Mouse (Mus musculus) midbrain, postnatal 0 days (tissue): ENCODE results near the gene Mien1. TPM values are rescaled to one million over a fixed set of nuclear protein-coding genes. Genes with fewer than 3 reads are reported as not detected.

Source experiments
- ATAC-seq: fragments of 200-750 bp; cut with Nextera tagmentation; 2 replicates; pipeline ENCODE4 v1.8.0; 2017; ENCODE audit warnings: moderate number of reproducible peaks, mild to moderate bottlenecking, moderate TSS enrichment, moderate library complexity; ENCODE audit not compliant: low FRiP score
- DNase-seq: peaks from one replicate; pipeline ENCODE4 v3.0.0-alpha.2; 2015; ENCODE audit warnings: low spot score
- H3K27ac ChIP-seq: fragments of 300-500 bp; sonication (generic); 2 replicates; pipeline ENCODE4 v1.5.1; 2014; ENCODE audit warnings: low read depth, mild to moderate bottlenecking, low read length, mixed read lengths
- H3K27me3 ChIP-seq: fragments of 300-500 bp; sonication (generic); 2 replicates; pipeline ENCODE4 v1.6.1; 2014; ENCODE audit warnings: low read length, control low read depth, mixed read lengths; ENCODE audit not compliant: insufficient read depth
- H3K36me3 ChIP-seq: fragments of 300-500 bp; sonication (generic); 2 replicates; pipeline ENCODE4 v1.6.1; 2014; ENCODE audit warnings: low read length, control low read depth, mixed read lengths; ENCODE audit not compliant: insufficient read depth
- H3K4me1 ChIP-seq: fragments of 300-500 bp; sonication (generic); 2 replicates; pipeline ENCODE4 v1.6.1; 2014; ENCODE audit warnings: mild to moderate bottlenecking, control low read depth, antibody characterized with exemption, low read length, mixed read lengths; ENCODE audit not compliant: insufficient read depth
- H3K4me2 ChIP-seq: fragments of 300-500 bp; sonication (generic); 2 replicates; pipeline ENCODE4 v1.6.1; 2014; ENCODE audit warnings: low read depth, mild to moderate bottlenecking, low read length, mixed read lengths; ENCODE audit not compliant: poor library complexity, severe bottlenecking
- H3K4me3 ChIP-seq: fragments of 300-500 bp; sonication (generic); 2 replicates; pipeline ENCODE4 v1.5.1; 2014; ENCODE audit warnings: low read depth, mild to moderate bottlenecking, low read length, moderate library complexity
- H3K9ac ChIP-seq: fragments of 300-500 bp; sonication (generic); replicated peaks from 2 replicates; pipeline ENCODE4 v1.6.1; 2014; ENCODE audit warnings: mild to moderate bottlenecking, low read length, moderate library complexity, mixed read lengths; ENCODE audit not compliant: poor library complexity, severe bottlenecking
- H3K9me3 ChIP-seq: fragments of 300-500 bp; sonication (generic); 2 replicates; pipeline ENCODE4 v1.6.1; 2016; ENCODE audit warnings: low read length, control low read depth
- CTCF ChIP-seq: IDR thresholded peaks from 2 replicates; pipeline ENCODE4 v1.5.1; 2016; ENCODE audit warnings: antibody characterized with exemption, mild to moderate bottlenecking
- WGBS: fragments of 180-500 bp; shearing (Covaris S2); extraction: QIAGEN DNeasy Blood & Tissue Kit; methylation state at CpG from one replicate; pipeline ENCODE4 v1.1.7; 2014; 5-methylcytosine and 5-hydroxymethylcytosine counted together
- polyA plus RNA-seq: library from polyadenylated mRNA; unstranded; fragments of >200 nt; fragmentation: Nextera tagmentation; extraction: Ambion mirVana; gene quantifications from 2 replicates; pipeline ENCODE4 v1.2.1, GENCODE M21; 2015
- total RNA-seq: library from RNA; depleted of rRNA; stranded (reverse); fragments of >200 nt; gene quantifications from 2 replicates; pipeline ENCODE4 v1.2.3, GENCODE M21; 2014

Gene Mien1
- total and polyA plus RNA-seq, 2 experiments from 2014 or later = 68.3 to 243 TPM

GRCm38 (mm10) chr11:98479026-98479939 is 40.5 kb upstream of the Mien1 start:
- no peak overlapping the region for H3K9ac ChIP-seq
- no peak overlapping the region for H3K27ac ChIP-seq
- no peaks in the 10 kb centered on the region for H3K9me3 ChIP-seq
- H3K27me3 ChIP-seq = no peaks in the 10 kb centered on the region
- H3K4me1 ChIP-seq = no peaks in the 10 kb centered on the region
- no peak overlapping the region for H3K4me2 ChIP-seq
- DNase-seq (no peak), ATAC-seq (no peak)
- no peak overlapping the region for H3K4me3 ChIP-seq
- TF ChIP-seq CTCF = no peak
- no peaks in the 10 kb centered on the region for H3K36me3 ChIP-seq
- 77% methylated on average over 13 of the region's 13 CpGs for WGBS

GRCm38 (mm10) chr11:98477011-98477701 is 38.4 kb upstream of the Mien1 start:
- Histone ChIP-seq H3K36me3 (no peaks in the 10 kb centered on the region), H3K4me3 (no peak overlapping the region), H3K4me2 (no peak overlapping the region), H3K27ac (no peak overlapping the region), H3K9me3 (no peaks in the 10 kb centered on the region), H3K9ac (no peak overlapping the region), H3K4me1 (no peaks in the 10 kb centered on the region), H3K27me3 (no peaks in the 10 kb centered on the region)
- no peak for TF ChIP-seq CTCF
- no peak for ATAC-seq
- DNase-seq = no peak
- WGBS = 73% methylated on average over 14 of the region's 14 CpGs

DNA sequence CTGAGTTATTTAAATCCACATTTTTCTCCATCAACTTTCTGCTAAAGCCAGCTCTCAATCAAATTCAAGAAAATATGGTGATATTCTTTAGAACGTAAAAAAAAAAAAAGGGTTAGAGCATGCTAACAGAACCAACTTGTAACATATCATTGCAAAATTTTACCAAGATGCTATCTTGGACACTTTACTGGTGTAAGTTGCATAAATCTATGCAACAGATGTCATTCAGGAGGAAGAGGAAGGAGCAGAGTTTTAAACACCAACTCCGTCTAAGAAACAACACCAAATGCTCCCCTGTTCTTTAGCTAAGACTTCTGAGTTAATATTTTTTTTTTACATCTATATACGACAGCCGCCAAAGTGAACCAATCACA is 37.6 kb upstream of the Mien1 start:
- TF ChIP-seq CTCF = no peak
- no peak overlapping the region for H3K9ac ChIP-seq
- H3K27ac ChIP-seq = no peak overlapping the region
- no peak overlapping the region for H3K4me3 ChIP-seq
- 85% methylated on average over 4 of the region's 4 CpGs for WGBS
- no peak for DNase-seq
- H3K4me1 ChIP-seq = no peaks in the 10 kb centered on the region
- no peak overlapping the region for H3K4me2 ChIP-seq
- ATAC-seq = no peak
- H3K36me3 ChIP-seq = no peaks in the 10 kb centered on the region
- no peaks in the 10 kb centered on the region for H3K27me3 ChIP-seq
- no peaks in the 10 kb centered on the region for H3K9me3 ChIP-seq

- Histone ChIP-seq H3K9ac (no peak overlapping the region), H3K4me3 (no peak overlapping the region), H3K4me1 (no peaks in the 10 kb centered on the region), H3K27ac (no peak overlapping the region), H3K27me3 (no peaks in the 10 kb centered on the region), H3K9me3 (no peaks in the 10 kb centered on the region), H3K4me2 (no peak overlapping the region), H3K36me3 (no peaks in the 10 kb centered on the region)
- ATAC-seq = no peak
- TF ChIP-seq CTCF = no peak
- WGBS = 90% methylated on average over 9 of the region's 9 CpGs
- no peak for DNase-seq
These were observed 37.0 kb upstream of the Mien1 start for GRCm38 (mm10) chr11:98475630-98476433.

DNA sequence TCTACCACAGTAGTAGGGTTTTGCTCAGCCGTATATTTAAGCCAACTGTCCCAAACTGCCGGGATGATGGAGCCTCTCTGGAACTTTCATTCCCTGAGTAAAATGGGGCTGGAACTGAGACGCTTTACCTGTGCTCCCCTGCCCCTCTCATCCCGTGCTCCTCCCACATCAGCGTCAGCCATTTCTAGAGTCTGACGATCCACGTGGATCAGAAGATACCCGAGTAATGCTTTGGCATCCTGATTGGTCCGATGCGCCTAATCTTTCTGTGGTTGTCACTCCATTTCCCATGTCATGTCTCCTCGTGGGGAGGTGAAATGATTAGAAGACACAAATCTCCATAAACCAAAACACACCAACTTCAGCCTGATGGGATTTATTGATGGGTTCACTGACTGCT is 36.2 kb upstream of the Mien1 start:
- H3K36me3 ChIP-seq = no peaks in the 10 kb centered on the region
- no peak for TF ChIP-seq CTCF
- no peak overlapping the region for H3K27ac ChIP-seq

More for the DNA sequence above, 36.2 kb upstream of the Mien1 start:
- Histone ChIP-seq H3K27me3 (no peaks in the 10 kb centered on the region), H3K4me2 (no peak overlapping the region), H3K4me1 (no peaks in the 10 kb centered on the region), H3K9me3 (no peaks in the 10 kb centered on the region), H3K4me3 (no peak overlapping the region), H3K9ac (no peak overlapping the region)
- DNase-seq (no peak), ATAC-seq (no peak)
- WGBS = 90% methylated on average over 11 of the region's 11 CpGs
